Mouse (Mus musculus) urinary bladder, adult 18-20 months (tissue): Measurements from ENCODE around the gene Msrb3.

Experiments
- DNase-seq, 2 experiments: peaks; one replicate each; pipeline ENCODE4 v3.0.0; 2022; ENCODE audit warnings: low spot score in 2 of 2, mixed read lengths in 2 of 2

Gene Msrb3

DNA sequence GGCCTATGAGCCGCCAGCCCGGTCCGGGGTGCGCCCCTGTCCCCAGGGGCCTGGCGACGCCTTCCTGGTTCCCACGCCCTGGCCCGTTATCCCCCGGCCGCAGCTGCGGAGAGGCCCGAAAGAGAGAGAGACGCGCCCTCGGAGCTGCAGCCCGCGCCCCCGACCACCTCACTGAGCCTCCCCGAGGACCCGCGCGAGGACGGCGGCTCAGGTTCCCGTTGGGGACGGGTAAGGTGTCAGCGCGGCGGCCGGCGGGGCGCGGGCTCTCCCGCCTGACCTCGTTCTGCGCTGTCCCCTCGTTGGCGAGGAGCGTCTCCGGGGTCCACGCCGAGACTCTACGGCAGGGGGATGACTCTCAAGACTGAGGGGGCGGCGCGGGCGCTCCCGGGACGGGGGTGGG lies 544 bp downstream of the Msrb3 start:
- no peak for DNase-seq

DNA sequence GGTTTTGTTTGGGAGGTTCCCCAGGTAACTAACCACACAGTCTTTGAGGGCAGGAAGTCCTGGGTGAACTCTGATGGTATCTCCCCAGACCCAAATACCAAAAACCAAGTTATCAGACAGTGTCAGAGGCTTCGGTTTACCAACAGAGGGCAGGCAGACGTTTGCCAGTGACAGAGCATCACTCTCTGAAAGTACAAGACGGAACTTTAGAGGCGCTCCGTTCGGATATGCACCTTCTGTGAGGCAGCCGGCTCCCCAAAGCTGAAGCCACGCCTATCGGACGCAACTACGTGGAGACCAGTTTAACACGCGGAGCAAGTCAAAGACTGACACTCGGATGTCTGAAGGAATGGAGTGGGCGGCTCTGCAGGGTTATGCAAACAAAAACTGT lies 3.0 kb downstream of the Msrb3 start:
- no peak for DNase-seq

DNA sequence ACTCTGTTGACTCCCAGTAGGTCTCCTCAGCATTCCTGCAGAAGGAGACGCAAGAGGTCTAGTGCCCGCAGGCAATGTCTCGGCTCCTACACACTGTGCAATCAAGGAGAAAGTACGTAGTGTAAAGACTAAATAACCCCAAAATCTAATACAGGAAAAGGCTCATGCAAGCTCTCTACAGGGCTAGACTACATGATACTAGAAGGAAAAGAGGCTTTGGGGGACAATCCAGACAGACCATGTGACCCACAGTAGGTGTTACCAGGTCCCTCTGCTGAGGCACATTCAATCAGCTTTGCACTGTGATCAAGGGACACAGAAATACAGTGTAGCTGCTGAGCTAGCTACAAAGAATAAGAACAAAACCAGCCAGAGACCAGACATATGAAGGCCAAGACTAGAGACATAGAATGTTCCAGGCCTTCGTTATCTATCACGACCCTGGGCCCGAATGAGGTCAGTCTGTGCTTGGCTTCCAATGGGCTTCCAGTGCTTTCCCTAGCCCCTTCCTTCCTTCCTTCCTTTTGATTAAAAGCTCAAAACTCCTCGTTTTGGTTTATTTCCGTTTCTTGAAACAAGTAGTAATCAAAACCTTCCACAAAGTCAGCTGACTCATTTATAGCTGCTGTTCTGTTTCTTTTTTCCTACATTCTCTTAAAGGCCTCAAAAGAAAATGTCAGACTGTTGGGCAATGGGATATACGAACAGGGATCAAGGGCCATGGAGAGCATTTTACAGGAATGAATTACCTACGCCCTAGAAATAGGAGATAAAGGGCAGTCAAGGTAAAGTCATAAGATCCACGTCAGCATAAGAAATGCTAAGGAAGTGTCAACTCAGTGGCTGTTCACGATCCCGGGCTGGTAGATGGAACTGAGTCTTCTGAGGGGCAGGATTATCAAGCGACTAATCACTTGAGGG lies 3.7 kb downstream of the Msrb3 start:
- DNase-seq: no peak

DNA sequence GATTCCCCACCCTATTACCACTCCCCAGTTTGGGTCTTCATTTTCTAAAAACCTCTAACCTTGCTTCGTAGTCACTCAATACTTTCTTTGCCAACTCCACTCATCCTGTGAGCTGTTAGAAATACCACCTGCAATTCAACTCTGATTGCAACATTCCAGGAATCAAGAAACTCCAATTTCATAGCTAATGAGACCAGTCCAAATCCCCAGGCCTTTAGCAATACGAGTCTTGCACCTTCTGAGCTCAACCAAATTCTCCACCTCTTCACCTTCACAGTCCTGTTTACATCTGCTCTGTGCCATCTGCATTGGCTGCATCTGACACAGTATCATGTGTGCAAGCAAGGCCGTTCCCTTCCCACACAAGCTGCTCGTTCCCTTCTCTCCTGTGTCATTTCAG lies 5.0 kb downstream of the Msrb3 start:
- no peak for DNase-seq

DNA sequence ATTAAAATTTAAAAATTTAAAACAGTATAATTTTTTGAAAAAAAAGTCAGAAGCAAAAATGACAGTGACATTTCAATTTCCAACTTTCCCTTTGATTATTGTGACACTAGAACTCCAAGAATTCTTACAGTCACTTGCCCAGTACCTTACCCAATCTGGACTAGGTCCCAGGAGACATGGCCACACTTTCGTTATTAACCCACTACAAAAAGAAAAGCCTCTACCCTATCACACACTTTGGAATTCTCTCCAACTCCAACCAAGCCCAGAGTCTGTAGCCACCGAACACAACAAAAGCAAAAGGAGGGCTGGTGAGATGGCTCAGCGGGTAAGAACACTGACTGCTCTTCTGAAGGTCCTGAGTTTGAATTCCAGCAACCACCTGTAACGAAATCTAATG lies 7.8 kb downstream of the Msrb3 start:
- DNase-seq: no peak

DNA sequence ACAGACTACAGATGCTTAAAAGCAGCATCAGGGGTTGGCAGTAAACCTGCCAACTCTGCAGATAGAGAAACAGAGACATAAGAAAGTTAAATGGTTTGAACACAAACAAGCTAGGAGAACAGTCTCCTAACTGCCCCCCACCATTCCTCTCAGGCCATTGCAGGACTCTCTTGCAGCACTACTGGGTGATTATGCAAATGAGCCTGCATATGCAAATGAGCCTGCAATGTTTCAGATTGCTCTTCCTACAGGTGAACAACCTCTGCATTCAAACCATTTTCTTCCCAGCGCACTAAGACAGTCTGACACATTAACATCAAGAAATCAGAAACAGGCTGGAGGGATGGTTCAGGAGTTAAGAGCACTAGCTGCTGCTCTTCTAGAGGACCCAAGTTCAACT lies 8.3 kb downstream of the Msrb3 start:
- DNase-seq: no peak

DNA sequence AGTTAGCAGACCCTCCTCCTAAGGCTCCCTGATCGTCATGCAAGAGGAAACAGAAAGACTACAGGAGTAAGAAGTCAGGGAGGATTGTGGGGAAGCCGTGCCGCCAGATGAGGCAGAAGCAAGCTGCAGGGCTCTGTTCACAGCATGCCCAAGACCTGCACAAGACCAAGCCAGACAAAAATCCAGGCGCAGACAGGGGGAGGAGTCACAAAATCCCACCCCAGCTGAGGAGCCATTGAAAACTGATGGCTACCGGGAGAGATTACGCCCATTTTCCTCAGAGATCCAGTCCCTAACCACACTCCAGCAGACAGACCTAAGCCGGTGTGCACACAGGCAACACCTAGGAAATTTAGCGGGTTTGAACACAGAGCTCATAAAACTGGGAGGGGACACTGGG lies 10.4 kb downstream of the Msrb3 start:
- no peak for DNase-seq

DNA sequence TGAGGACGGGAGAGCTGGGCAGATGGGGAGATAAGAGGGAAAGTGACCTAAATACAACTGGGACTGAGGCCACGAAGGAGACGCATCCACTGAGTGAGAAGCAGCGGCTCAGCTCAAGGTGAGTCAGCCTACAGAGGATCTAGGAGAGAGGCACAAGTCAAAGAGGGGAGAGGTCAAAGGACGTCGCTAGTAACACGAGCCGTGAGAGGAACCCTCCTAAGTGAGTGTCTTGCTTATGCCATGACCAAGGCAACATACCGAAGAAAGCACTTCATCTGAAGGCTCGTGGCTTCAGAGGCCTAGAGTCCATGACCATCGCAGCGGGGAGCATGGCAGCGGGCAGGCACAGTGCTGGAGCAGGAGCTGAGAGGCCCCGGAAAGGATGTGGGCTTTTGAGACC lies 14.7 kb downstream of the Msrb3 start:
- DNase-seq: no peak

DNA sequence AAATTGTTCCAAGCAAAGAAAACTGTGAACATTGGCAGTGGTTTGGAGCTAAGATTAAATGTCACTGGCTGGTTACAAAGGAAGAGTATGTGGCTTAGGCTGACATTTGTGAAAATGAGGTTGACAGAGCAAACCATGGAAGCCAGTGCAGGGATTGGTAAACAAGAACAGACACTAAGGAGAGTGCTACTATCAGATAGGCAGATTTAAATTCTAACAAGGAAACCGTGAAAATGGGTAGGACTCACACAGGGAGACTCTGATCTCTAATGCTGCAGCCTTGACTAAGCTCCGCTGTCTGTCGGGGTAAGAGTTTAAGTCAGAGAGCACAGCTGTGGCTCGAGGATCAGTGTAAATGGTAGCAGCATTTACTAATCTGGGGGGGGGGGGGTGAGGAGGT lies 15.2 kb downstream of the Msrb3 start:
- DNase-seq: no peak

DNA sequence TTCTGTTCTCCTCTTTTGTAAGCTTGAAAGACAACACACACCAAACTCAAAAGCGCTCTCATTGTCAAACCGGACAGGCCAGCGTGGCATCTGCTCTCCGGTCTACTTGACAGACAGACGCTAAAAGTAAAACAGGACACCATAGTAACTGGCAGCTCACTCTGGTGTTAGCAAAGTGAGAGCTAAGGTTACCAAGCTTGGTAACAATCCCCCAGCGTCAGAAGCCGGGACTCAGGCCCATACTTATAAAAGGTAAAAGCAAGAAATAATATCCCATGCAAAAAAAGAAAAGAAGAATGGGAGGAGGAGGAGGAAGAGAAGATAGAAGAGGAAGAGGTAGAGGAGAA lies 15.9 kb downstream of the Msrb3 start:
- no peak for DNase-seq

DNA sequence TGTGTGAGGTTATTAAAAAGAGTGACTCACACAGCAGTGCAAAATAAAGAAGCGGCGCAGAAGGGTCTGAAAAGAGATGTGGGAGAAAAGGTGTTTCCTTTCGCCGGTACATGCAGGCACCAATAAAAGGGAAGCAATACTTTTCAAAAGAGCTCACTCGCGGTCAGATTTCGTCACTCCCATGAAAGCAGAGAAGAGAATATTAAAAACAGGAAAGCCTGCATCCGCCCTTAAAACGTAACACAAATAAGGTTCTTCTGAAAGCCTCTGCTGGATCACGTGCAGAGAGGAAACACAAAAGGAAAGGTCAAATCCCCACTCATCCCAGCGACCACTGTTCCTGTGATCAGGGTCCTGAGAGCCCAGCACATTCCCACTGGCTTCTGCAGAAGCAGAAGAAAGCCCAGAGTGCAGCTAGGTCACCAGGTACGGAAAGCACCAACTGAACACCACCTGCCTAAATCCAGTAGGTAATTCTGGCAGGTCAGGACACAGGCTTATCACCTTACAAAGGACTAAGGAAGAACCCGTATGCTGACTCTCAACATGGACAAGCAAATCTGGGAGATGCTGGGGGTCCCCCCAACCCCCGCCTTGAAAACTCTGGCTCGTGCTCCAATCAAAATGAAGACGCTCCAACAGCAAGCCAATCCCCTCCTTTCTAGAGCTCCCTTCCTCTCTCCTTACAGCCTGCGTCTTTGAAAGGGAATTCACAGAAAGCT lies 16.4 kb downstream of the Msrb3 start:
- no peak for DNase-seq

DNA sequence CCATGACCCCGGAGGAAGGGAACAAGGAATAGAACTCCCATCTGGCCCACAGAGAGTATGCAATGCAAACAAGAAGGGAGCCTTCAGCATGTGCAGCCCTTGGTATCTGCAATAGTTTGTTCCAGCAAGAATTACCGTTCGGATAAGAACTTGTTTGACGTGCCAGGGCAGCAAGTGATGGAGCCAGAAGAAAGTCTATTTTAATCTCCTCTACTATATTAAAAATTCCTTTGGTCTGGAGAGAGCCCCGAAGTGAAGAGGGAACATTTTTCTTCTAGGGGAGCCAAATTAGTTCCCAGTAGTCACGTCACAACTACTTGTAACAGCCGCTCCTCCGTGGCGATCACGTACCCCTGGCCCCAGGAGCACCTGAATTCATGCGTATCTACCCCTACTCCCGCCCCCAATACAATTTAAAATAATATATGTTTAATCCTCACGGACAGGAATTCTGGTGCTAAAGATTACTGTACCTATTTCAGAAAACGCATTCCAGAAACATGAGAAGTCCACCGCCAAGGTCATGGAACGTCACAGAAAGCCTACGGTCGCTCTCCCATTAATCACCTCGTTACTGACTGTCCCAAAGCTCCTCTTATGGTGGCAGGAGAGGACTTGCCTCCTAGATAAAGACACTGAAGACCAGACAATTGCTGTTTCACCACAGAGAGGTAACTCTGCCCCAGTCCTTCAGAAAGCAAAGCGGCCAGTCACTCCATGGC lies 22.2 kb downstream of the Msrb3 start:
- DNase-seq: no peak

DNA sequence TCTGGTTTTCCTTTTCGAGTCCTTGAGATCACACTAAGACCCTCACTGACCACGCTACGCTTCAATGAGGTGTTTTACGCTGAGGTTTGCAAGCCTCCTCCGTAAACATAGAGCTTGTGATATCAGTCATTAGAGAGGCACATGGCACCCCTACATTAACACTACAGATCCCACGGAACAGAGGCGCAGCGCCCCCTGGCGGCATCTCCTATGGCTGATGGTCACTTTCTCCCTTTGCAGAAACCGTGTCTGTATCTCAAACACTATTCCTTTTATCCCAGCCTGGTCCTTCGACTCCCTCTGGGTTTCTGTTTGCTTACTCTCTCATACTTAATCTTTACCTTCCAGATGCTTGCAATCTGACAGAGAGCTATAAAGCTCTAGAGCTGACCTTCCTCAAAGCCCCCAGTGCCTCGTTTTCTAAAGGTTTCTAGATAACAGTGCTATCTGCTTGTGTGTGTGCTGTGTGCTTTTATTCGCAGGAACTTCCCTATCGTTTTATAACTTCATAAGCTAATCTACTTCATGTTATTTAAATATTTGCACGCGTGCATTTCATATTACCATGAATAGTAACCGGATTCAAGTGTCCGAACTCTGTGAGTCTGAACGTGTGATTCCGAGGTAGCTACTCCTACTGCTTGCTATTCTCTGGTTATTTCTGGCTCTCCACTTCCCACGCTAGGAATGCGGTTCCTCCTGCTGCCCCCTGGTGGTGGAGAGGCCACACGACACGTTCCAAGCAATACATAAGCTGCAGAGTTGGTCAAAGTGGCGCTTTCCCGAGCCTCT lies 23.0 kb downstream of the Msrb3 start:
- peak; percentile 68 to 78 for DNase-seq

DNA sequence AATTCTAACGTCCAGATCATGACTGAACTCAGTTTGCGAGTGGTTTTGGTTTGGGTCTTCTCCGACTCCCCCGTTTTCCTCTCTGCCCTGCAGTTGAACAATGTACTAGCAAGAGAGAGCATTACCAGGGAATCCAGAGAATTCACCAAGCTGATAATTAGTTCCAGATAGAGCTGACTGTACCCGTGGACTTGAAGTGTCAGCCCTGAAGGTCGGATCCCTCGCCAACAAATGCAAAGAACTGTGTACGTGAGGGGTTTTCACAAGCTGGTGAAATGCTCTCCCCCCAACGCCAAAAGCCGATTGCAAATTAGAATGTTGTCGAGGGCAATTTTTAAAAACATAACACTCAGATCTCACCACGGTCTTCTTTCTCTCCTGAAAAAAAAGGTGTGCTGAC lies 24.6 kb downstream of the Msrb3 start:
- no peak for DNase-seq

DNA sequence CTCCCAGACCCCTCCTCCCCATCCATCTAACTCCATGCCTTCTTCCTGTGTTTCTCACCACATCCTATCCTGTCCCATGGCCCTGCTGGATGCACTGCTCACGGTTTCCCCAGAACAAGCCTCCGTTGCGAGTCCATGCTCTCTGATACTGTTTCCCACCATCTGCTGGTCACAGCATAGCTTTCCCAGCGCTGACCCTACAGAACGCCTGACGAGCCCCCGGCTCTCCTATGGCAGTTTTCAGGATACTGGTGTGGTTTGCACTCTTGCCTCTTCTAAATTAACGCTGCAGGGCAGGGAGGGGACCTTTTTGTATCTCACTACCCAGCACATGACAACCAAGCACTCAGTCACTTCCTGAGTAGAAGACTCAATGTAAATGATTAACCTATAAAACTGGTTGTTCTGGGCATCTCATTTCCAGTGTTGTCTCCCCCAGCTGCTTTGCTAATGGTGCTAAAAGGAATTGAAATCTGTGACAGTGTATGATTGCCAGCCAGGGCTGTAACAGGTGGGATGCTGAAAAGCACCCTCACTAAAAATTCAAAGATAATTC lies 25.2 kb downstream of the Msrb3 start:
- no peak for DNase-seq

DNA sequence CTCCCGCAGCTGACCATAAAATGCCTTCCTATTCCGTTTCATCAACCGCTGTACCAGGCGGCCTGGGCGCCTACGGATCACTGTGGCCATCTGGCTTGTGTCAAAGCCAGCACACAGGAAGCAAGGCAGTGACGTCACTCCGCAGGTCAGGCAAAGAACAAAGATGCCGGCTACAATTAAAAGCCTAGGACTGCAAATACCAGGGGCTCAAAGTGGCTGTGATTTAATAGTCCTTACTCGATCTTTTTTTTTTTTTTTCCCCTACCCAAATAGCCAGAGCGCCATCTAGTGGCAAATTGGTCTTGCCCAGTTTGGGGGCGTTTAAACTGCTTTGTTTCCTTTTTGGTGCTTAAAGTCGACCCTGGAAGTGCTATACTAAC lies 26.4 kb downstream of the Msrb3 start:
- peak in 1 of 2 experiments; percentile 34 for DNase-seq

DNA sequence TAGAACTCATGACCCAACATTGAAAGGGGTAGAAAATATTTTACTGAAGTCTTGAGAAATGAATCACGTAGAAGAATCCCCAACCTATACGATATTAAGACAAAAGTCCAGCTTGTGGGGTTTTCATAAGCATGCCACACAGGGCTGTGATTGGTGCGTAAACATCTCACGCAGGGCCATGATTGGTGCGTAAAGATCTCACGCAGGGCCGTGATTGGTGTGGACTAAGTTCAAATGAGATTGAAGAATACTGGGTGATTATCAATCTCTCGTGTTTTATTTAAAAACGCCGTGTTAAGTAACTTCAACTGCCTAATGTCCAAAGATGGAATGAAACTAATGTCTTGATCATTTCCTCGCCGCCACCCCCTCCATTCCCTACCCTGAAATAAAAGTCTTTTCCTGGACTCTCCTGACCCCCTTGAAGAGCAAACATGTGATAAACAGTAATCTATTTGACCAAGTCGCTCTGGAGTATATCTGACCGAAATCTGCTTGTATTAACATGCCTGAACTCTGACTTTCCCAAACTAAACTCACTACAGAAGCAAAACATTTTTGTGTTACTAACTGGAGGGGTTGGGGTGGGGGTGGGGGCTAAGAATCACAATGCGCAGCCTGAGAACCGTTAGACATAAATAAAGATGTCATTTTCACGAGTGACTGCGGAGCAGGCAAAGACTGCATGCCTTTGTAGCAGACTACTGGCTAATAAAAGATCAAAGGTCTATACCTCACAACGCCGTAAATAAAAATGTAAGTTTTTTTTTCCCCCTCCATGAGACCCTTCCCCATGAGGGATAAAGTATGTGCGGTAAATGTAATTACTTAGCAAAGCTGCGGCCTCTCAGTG lies 27.0 kb downstream of the Msrb3 start:
- DNase-seq: no peak

DNA sequence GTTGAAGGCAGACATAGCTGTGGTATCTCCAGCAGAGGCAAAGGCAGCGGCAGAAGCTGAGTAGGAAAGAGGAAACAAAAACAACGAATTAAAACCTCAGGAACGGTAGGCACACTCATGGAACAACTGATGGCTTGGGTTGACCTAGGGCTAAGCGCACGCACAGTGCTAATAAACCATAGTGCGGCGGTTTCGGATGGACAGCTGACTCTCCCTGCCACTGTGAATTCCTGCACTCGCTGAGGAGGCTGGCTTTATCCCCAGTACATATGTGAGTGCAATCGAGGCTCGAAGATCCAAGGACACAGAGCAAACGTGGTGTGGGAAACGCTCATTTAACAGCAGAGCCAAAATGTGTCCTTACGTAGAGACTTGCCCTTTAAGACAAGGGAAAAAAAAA lies 27.8 kb downstream of the Msrb3 start:
- no peak for DNase-seq

DNA sequence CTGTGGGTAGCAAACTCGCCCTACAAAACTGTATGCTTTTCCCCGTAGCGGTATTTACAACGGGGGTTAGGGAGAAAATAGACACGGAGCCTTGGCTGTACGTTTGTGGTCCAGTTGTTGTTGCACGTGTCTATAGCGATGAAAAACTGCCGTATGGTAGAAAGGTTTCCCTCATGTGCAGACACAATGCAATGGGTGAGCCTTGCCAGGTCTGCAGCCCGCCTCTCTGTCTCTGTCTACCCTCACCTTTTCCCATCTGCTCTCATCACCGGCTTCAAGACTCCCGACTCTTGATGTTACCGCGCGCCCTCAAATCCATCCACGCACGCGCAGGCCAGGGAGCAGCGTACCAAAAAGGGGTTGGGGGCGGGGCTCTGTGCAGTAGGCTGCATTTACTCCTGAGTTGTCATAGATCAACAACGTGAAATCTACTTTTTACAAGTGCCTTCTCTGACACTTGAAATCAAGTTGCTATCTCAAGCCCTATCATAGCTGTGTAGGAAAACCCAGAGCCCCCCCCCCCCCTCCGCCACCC lies 29.6 kb downstream of the Msrb3 start:
- no peak for DNase-seq

DNA sequence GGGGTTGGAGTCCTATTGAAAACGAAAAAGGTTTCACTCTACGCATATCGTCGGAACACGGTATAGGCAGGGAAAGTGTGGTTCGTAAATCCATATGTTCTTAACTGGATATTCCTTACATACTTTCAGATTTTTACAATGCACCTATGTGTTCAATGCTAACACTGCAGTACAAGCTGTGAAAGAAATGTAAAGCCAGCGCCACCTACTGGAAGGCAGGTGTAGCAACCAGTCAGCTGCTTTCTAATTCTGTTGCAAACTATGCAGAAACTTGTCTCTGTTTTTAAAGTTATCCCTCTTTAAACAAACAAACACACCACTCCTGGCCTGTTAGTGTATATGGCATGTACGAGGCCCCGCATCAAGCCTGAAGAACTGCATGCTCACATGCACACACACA lies 34.5 kb downstream of the Msrb3 start:
- DNase-seq: peak in 1 of 2 experiments; percentile 35
